Mouse (Mus musculus): ENCODE data around the gene Cald1. TPM values are rescaled to one million over a fixed set of nuclear protein-coding genes. Genes with fewer than 3 reads are reported as not detected.

Cald1 gene
- total RNA-seq, 2 experiments from 2014 or later: 23.9 to 39.9 TPM

DNA sequence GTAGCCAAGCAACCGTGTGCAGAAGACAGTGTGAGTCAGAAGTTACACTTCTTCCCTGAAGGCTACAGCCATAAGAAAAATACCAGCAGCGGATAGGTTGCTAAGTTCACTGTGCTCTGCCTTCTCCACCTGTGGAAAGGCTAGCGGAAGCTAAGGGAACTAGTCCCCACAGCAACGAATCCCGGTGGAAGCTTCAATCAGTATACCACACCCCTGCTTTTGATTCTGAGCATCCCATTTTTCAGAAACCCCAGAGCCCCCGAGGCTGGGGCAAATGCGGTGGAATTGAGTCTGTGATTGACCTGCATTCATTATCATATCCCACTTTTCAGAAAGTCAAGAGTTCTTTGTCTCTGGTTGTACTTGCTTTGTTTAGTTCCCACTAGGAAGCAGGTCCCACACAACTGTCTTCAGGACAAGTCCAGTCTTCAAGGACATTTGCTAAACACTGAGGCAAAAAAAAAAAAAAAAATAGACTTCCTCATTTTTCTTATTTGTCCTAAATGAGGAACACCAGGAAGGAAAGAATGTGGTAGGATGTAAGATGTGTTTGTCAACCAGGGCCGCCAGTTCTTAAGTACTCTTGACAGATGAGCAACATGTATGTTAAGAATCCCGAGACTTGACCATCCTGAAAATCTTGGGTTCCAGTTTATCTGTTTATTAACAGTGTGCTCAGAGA is 118.0 kb downstream of the Cald1 start:
- no peak for DNase-seq
- intact Hi-C loops (cut with DNase I): no loop called here
- Histone ChIP-seq H3K4me3 (no peak overlapping the region), H3K27ac (peak overlapping the region; percentile 57; the same call in 1 of the 2 replicates)
- TF ChIP-seq CTCF (IDR thresholded peaks at IDR 0.05): no peak

DNA sequence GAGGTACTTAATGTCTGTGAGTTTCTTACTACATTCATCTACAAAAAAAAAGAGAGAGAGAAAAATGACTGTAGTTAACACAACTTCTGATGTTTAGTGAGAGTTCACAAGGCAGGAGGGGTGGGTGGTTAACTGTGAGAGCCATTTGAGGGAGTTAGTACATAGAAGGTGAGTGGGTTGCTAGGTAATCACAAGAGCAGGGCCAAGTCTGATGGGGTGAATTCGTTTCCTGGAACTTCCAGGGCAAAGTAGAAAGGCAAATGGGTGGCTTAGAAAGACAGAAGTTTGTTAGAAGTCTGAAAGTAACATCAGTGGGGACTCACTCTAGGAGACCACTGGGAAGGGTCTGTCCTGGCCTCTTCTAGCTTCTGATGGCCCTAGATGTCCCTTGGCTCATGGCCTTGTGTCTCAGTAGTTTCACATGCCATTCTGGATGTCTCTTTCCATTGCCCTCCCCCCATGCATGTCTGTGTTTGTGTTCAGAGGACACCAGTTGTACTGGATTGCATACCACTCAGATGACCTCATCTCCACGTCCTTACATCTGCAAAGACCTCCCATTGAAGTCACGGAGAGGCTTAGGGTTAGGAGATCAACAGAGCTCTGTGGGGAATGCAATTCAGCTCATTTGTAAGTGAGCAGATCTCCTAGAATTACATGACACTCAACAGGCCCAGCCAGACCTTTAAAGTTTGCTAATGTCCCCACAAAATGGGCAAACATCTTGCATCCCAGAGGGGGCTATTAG is 118.8 kb downstream of the Cald1 start:
- Histone ChIP-seq H3K27ac (peak overlapping the region; percentile 57), H3K4me3 (no peak overlapping the region)
- TF ChIP-seq CTCF (IDR thresholded peaks at IDR 0.05): no peak
- no peak for DNase-seq
- intact Hi-C loops (cut with DNase I): no loop called here

DNA sequence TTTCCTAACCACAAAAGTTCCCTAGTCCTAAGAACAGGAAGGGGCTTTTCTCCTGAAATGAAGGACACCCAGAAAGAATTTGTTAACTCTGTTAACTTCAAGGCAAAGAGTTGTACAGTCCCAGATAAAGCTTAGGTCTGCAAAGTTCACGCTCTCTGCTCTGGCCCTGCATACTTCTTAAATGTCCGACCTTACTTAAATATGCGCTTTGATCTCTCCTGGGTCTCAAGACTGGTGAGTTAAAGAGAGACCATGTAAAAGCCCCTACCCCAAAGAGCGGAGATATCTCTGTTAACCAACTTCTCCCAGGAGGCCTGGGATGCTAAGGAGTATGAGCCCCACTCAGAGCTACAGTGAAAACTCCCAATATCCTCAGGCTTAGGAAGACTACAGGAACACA is 119.4 kb downstream of the Cald1 start:
- Histone ChIP-seq H3K27ac (peak overlapping the region; percentile 46), H3K4me3 (no peak overlapping the region)
- intact Hi-C loops (cut with DNase I): no loop called here
- DNase-seq: no peak
- no peak for TF ChIP-seq CTCF (IDR thresholded peaks at IDR 0.05)

DNA sequence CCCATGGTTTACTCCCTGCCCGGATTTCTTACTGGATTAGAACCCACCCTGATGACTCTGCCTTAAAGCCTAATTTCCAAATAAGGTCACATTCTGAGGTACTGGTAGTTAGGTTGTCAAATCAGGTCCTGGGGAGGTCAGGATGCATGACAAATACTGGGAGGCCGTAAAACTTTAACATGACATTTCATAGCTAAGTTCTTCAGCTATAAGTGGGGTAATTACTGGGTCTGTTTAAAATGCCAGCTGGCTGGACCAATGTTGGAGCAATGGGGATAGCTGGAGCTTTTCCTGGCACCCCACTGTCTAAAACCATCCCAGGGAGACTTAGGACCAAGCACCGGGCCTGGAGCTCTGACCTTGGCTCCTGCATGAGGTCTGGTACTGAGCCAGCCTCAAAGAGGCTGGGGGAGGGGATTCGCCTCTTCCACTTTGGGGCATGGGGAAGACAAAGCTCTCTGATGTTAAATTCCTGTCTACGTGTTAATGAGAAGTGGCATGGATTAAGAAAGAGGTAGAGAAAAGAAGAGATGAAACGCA is 120.9 kb downstream of the Cald1 start:
- intact Hi-C loops (cut with DNase I): no loop called here
- TF ChIP-seq CTCF (IDR thresholded peaks at IDR 0.05): no peak
- DNase-seq: no peak
- H3K4me3 ChIP-seq: no peak overlapping the region
- H3K27ac ChIP-seq: peak overlapping the region; percentile 35

DNA sequence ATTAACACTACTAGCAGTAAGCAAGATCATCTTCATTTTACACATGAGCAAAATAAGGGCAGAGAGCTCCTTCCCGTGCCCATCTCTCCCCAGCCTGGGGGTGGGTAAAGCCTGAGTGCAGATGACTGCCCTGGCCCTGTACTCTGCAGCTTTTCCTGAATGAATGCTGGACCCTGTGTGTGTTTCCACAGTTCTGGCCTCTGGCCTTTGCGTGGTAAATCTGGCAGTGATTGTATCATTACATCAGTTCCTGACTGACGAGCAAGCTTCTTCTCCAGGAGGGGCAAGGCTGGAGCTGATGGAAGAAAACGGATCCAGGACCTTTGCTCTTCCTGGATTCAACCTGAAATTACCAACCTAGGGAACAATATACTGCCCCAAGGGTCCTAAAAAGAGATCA is 122.1 kb downstream of the Cald1 start:
- intact Hi-C loops (cut with DNase I): no loop called here
- H3K4me3 ChIP-seq: no peak overlapping the region
- peak overlapping the region; percentile 53 for H3K27ac ChIP-seq
- DNase-seq: no peak
- TF ChIP-seq CTCF (IDR thresholded peaks at IDR 0.05): no peak

DNA sequence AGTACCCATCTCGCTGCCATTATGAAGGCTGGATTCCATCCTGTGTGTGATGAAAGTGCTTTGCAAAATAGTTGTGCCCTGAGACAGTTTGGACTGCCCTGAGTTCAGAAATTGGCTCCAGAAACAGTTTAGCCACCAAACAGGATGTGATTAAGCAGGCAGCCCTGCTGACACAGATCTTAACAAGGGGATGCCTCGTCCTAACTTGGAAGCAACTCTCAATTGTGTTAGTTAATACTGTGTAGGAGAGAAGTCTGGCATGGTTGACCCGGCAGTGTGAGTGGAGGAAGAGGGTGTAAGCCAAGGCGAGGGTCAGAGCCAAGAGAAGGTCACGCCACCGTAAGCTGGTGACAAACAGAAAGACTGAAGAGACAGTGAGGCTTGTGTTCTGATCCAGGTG is 123.4 kb downstream of the Cald1 start:
- DNase-seq: peak; percentile 41
- Histone ChIP-seq H3K4me3 (no peak overlapping the region), H3K27ac (peak overlapping the region; percentile 53)
- no peak for TF ChIP-seq CTCF (IDR thresholded peaks at IDR 0.05)
- intact Hi-C loops (cut with DNase I): no loop called here

DNA sequence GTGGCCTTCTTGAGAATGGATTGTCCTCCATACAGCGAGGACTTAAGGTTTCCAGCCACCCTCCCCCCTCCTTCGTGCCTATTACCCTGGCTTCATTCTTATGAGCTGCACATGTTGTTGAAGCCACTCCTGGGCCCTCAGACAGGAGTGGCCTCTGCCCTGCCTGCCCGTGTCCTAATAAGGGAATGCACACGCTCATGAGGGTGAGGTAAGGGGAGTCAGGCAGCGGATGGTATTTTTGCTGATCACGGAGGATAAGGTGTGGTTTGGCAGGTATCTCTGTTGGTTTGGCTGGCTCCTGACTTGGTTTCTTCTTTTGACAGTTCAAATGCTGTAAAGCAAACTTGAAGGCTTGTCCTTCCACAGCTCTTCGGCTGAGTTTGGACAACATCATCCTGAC is 124.4 kb downstream of the Cald1 start:
- TF ChIP-seq CTCF (IDR thresholded peaks at IDR 0.05): no peak
- no peak overlapping the region for H3K4me3 ChIP-seq
- H3K27ac ChIP-seq: peak overlapping the region; percentile 53
- DNase-seq: no peak
- intact Hi-C loops (cut with DNase I): no loop called here

DNA sequence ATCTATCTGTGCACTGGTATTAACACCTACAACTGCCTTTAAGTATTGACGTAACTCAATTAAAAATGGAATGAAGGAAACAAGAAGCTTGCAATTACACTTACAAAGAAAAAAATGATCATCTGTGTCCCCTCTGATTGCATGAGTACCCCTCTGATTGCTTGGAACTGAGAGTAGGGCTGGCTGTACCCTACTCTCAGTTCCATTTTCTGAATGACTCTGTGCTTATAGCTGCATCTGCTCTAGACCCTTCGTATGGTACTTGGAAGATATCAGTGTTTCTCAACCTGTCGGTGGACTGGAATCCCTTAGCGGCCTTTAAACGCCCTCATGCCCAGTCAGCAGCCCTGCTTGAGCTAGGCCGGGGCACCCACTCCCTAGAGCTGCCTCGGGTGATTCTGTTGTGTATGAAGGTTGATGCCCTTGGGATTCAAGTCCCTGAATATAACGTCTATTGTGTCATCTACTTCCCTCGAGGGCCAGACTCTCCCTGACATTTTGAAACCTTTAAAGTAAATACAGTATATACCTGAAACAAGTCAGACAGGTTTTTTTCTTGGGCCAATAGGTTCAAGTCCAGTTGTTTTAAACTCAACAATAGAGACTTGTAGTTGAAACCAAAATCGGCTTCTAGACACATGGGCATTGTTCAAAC is 125.1 kb downstream of the Cald1 start:
- Histone ChIP-seq H3K4me3 (no peak overlapping the region), H3K27ac (no peak overlapping the region)
- TF ChIP-seq CTCF (IDR thresholded peaks at IDR 0.05): no peak
- intact Hi-C loops (cut with DNase I): no loop called here
- no peak for DNase-seq

DNA sequence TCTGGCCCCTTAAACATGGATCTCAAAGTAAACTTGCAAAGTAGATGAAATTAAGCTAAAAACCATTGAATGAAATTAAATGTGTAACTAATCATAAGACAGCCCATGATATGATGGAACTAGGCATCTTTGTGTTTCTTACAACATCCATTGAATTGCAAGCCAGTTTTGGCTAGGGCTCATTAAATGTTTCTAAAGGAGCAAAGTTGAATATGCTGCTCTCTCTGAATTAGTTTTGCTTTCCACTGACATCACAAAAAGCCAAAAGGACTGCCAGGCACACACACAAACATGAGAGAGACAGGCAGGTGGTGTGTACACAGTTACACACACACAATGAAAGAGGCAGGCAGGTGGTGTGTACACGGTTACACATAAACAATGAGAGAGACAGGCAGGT is 127.4 kb downstream of the Cald1 start:
- intact Hi-C loops (cut with DNase I): no loop called here
- Histone ChIP-seq H3K4me3 (no peak overlapping the region), H3K27ac (no peak overlapping the region)
- TF ChIP-seq CTCF (IDR thresholded peaks at IDR 0.05): no peak
- DNase-seq: no peak

DNA sequence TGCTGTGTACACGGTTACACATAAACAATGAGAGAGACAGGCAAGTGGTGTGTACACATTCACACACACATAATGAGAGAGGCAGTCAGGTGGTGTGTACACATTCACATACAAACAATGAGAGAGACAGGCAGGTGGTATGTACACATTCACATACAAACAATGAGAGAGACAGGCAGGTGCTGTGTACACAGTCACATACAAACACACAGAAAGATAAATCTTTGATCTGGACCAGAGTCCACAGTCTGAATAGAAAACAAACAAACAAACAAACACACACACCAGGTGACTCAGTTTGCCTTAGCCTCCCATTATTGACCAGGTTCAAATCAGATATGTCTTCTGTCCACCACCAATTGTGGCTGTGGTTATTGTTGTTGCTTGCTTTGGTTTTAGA is 127.8 kb downstream of the Cald1 start:
- intact Hi-C loops (cut with DNase I): no loop called here
- no peak for DNase-seq
- TF ChIP-seq CTCF (IDR thresholded peaks at IDR 0.05): no peak
- Histone ChIP-seq H3K4me3 (no peak overlapping the region), H3K27ac (no peak overlapping the region)

DNA sequence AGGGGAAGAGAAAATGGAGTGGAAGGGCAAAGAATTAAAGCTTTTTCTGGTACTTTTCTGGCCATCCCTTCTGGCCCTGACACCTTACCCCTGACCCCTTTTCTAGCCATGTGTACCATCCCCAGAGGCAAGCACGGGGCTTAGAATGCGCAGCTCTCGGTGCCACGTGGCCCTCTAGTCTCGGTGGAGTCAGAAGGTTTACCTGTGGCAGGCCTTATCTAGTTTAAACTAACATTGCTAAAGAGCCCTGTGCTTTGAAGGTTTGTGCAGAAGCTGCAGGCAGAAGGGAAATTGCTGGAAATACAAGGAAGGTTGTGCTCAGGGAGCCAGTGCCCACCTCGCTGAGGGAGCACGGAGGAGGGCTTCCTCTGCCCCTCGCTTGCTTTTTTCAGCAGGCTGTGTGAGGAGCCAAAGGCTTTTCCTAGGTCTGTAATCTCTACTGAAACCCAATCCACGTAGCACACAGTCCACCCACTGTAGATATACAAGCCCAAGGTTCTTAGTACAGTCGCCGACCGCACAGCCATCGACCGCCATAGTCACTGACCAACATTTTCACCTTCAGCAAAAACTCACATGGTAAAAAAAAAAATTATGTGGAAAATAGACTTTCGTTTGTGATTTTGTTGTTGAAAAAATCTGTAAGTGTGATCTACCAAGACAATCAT is 129.2 kb downstream of the Cald1 start:
- intact Hi-C loops (cut with DNase I): no loop called here
- Histone ChIP-seq H3K4me3 (no peak overlapping the region), H3K27ac (no peak overlapping the region)
- no peak for TF ChIP-seq CTCF (IDR thresholded peaks at IDR 0.05)
- no peak for DNase-seq

DNA sequence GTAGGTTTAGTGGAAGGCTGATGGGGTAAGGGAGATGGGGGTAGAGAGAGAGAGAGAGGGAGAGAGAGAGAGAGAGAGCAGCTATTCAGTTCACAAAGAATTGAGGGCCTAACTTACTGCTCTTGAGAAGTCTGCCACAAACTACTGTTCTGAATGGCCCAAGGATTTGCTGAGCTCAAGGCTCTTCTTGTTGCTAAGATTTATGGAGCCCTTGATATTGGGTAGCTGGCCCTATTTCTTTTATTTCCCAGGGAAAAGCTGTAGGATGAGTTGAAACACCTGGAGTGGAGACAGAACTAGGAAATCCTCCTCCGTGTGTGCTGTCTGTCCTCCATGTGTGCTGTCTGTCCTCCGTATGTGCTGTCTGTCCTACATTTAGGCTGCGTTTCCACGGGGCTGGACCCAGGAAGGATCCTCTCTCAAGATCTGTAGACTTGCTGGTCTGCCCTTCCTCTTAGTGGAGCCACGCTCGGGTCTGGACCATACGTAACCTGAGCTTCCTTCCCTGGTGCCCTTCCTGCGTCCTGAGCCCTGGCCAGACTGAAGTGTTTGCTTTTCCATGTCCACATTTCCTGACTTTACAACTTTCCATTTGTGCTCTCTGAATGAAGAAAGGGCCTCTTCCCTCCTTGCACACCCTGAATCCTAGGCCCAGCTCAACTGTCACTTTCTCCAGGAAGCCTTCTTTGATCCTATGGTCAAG is 131.3 kb downstream of the Cald1 start:
- intact Hi-C loops (cut with DNase I): no loop called here
- TF ChIP-seq CTCF (IDR thresholded peaks at IDR 0.05): no peak
- Histone ChIP-seq H3K4me3 (no peak overlapping the region), H3K27ac (peak overlapping the region; percentile 24)
- DNase-seq: no peak
